Mouse (Mus musculus): Measurements from ENCODE around the gene Bbs10. TPM values are rescaled to one million over a fixed set of nuclear protein-coding genes. Genes with fewer than 3 reads are reported as not detected.

The Bbs10 gene
- polyA plus RNA-seq, 1 experiment, result not detected

DNA sequence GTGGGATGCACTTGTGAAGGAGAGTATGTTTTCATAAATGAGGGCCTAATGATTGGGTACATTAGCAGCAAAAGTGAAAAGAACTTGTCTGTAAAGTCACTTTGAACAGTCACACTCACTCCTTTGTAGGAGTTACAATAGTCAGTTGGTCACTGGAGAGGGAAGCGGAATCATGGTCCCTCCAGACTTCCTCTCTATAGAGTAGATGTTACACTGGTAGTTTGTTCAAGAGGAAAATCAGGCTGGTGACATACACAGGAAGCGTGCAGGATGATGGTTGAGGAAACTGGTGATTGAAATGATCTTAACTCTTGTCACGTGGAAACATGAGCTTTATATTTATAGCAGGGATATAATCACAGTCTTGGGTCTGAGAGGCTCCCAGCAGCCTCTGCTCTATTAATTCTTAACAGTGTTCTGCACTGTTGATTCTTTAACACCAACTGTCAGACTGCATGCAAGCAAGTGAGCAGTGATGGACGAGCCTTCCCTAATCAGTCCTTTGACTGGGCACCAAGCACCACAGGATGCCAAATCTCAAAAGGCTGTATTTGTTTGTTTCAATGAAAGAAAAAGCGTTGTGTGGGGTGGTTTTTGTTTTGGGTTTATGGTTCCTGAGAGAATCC lies 24.9 kb upstream of the Bbs10 start:
- WGBS, result 55% methylated on average over 5 of the region's 5 CpGs
- no peak for TF ChIP-seq POLR2A (IDR thresholded peaks at IDR 0.05; ENCODE audit: insufficient read depth, low read depth, low read length)
- no peak for TF ChIP-seq CTCF (IDR thresholded peaks at IDR 0.05; ENCODE audit: insufficient read depth, low read depth, low read length)
- no peaks in the 10 kb centered on the region for H3K4me1 ChIP-seq (ENCODE audit: control insufficient read depth, insufficient read depth, low read length)
- no peak overlapping the region for H3K27ac ChIP-seq (ENCODE audit: insufficient read depth, low read depth, low read length)
- no peak overlapping the region for H3K4me3 ChIP-seq (ENCODE audit: insufficient read depth, low read depth, low read length)

DNA sequence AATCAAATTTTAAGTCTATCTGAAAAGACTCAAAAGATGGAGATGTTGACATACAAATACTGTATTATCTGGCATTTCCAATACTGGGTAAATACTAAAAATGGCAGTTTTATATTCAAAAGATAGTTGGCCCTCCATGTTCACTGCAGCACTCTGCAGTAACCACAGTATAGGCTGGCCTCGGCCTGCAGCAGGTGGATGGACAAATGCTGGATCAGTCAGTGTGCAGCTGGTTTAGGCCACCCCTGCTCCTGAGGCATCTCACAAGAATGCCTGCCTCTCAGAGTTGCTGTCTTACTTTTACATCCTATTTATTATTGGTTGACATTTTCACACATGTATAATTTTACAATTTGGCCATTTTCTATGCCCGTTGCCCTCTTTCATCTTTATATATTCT lies 22.7 kb upstream of the Bbs10 start:
- TF ChIP-seq POLR2A (IDR thresholded peaks at IDR 0.05; ENCODE audit: insufficient read depth, low read depth, low read length) (no peak), CTCF (IDR thresholded peaks at IDR 0.05; ENCODE audit: insufficient read depth, low read depth, low read length) (no peak)
- Histone ChIP-seq H3K27ac (ENCODE audit: insufficient read depth, low read depth, low read length) (no peak overlapping the region), H3K4me1 (ENCODE audit: control insufficient read depth, insufficient read depth, low read length) (no peaks in the 10 kb centered on the region), H3K4me3 (ENCODE audit: insufficient read depth, low read depth, low read length) (no peak overlapping the region)
- 94% methylated on average over 2 of the region's 2 CpGs for WGBS

DNA sequence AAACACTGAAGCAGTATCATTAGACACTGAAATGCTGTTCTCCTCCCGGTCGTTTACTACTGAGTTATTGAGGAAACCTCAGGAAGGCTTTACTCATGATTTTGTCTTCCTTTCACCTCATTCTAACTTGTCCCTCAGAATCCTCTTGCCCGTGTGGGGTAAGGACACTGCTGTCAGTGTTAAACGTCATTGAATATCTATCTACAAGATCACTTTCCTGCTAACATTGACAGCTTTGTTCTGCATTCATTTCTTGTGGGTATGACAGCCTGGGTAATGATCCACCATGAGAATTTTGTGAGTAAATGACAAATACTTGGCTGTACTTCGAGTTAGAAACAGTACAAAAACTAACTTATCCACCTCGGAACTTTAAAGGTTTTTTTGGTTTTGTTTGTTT lies 848 bp upstream of the Bbs10 start:
- TF ChIP-seq CTCF (IDR thresholded peaks at IDR 0.05; ENCODE audit: insufficient read depth, low read depth, low read length), result no peak
- TF ChIP-seq POLR2A (IDR thresholded peaks at IDR 0.05; ENCODE audit: insufficient read depth, low read depth, low read length), result no peak
- 34% methylated on average over 6 of the region's 6 CpGs for WGBS
- Histone ChIP-seq H3K27ac (ENCODE audit: insufficient read depth, low read depth, low read length) (no peak overlapping the region), H3K4me1 (ENCODE audit: control insufficient read depth, insufficient read depth, low read length) (no peaks in the 10 kb centered on the region), H3K4me3 (ENCODE audit: insufficient read depth, low read depth, low read length) (no peak overlapping the region)

DNA sequence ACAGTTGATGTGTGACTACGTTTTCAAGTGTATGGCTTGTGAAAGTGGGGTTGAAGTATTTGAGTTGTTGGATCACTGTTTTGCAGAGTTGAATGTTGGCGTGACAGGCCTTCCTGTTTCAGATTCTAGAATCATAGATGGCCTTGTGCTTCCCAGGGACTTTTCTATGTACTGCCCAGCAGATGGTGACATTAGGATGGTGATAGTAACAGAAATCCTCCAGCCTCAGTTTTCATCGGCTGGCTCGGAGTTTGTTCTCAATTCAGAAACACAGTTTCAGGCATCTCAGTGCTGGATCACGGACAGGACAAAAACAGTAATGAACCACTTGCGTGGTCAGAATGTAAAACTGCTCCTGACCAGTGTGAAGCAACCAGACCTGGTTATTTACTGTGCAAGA lies 1.1 kb downstream of the Bbs10 start:
- TF ChIP-seq POLR2A (IDR thresholded peaks at IDR 0.05; ENCODE audit: insufficient read depth, low read depth, low read length) (no peak), CTCF (IDR thresholded peaks at IDR 0.05; ENCODE audit: insufficient read depth, low read depth, low read length) (no peak)
- H3K4me1 ChIP-seq (ENCODE audit: control insufficient read depth, insufficient read depth, low read length), result no peaks in the 10 kb centered on the region
- 36% methylated on average over 6 of the region's 6 CpGs for WGBS
- H3K4me3 ChIP-seq (ENCODE audit: insufficient read depth, low read depth, low read length), result no peak overlapping the region
- H3K27ac ChIP-seq (ENCODE audit: insufficient read depth, low read depth, low read length), result no peak overlapping the region

DNA sequence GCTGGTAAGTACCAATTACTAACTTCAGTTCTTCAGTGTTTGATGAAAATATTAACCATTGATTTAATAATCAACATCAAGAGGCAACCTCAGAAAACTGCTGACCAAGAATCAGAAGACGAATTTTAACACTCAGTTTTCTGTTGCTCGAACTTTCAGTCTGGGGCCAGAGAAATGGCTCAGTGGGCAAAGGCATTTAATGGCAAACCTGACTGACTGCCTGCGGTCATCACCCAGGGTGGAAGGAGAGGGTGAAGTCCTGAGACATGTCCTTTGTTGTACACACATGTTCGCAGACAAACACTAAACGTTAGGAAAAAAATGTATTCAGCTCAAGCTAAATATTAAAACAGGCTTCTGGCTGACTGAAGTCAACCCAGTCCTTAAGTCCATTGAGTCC lies 2.6 kb downstream of the Bbs10 start:
- Histone ChIP-seq H3K4me1 (ENCODE audit: control insufficient read depth, insufficient read depth, low read length) (no peaks in the 10 kb centered on the region), H3K27ac (ENCODE audit: insufficient read depth, low read depth, low read length) (no peak overlapping the region), H3K4me3 (ENCODE audit: insufficient read depth, low read depth, low read length) (no peak overlapping the region)
- TF ChIP-seq POLR2A (IDR thresholded peaks at IDR 0.05; ENCODE audit: insufficient read depth, low read depth, low read length) (no peak), CTCF (IDR thresholded peaks at IDR 0.05; ENCODE audit: insufficient read depth, low read depth, low read length) (no peak)
- 96% methylated on average over 5 of the region's 5 CpGs for WGBS

DNA sequence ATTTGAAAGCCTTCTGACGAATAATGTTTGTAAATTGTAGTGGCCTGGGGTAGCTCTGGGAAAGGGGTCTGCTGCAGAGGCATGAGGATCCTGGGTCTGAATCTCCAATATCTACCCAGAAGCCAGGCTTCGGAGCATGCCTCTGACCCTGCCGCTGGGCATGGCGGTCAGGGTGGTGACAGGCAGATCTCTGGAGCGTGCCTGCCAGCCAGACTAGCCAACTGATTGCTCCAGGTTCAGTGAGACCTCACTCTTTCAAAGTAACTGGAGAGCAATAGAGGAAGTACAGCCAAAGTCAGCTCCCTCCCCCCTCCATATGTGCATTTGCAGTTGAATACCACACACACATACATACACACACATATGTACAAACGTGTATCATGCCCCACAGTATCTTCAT lies 4.0 kb downstream of the Bbs10 start:
- WGBS, result 94% methylated on average over 6 of the region's 6 CpGs
- TF ChIP-seq POLR2A (IDR thresholded peaks at IDR 0.05; ENCODE audit: insufficient read depth, low read depth, low read length) (no peak), CTCF (IDR thresholded peaks at IDR 0.05; ENCODE audit: insufficient read depth, low read depth, low read length) (no peak)
- no peaks in the 10 kb centered on the region for H3K4me1 ChIP-seq (ENCODE audit: control insufficient read depth, insufficient read depth, low read length)
- no peak overlapping the region for H3K4me3 ChIP-seq (ENCODE audit: insufficient read depth, low read depth, low read length)
- no peak overlapping the region for H3K27ac ChIP-seq (ENCODE audit: insufficient read depth, low read depth, low read length)

DNA sequence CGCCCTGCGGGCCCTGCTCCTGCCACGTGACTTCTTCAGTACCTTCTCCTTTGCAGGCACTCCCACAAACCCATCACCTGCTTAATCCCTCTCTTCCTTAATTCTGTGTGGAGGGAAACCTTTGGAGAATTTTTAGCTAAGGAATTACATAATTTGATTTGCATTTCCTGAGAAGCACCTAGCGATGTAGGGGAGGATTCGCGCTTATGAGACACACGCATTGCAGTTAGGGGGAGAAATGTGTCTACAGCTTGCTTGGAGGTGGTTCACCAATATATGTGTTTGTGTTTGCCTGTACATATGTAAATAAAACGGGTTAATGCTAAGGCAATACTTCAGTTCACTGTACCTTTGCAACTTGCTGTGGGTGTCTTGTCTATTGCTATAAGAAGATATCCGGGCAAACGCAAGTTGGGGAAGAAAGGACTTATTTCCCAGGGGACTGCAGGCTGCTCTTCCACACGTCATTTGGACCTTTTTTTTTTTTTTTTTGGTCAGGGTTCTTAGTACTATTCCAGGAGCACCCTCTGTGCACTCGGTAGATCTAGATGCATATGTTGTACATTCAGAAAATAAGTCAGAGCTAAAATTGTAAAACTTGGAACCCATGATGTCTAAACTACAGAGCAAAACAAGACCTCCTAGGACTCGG lies 10.5 kb downstream of the Bbs10 start:
- Histone ChIP-seq H3K4me1 (ENCODE audit: control insufficient read depth, insufficient read depth, low read length) (no peaks in the 10 kb centered on the region), H3K27ac (ENCODE audit: insufficient read depth, low read depth, low read length) (no peak overlapping the region), H3K4me3 (ENCODE audit: insufficient read depth, low read depth, low read length) (no peak overlapping the region)
- TF ChIP-seq CTCF (IDR thresholded peaks at IDR 0.05; ENCODE audit: insufficient read depth, low read depth, low read length), result no peak
- no peak for TF ChIP-seq POLR2A (IDR thresholded peaks at IDR 0.05; ENCODE audit: insufficient read depth, low read depth, low read length)
- WGBS, result 90% methylated on average over 13 of the region's 13 CpGs

DNA sequence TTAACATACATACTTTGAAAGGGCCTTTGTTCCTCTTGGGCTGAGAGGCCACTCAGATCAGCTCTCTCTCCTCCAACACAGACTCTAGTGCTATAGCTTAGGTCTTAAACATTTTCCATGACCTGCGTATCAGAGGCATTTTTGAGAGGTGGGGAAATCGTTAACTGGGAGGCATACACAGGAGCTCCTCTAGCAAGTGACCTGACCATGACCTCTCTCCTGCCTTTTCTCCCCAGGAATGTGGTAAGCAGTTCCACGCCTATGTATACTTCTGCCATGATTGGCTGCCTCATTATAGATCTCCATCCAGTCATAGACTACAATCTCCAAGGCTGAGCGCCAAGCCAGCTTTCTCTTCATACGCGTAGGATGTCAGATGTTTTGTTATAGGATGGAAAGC lies 14.8 kb downstream of the Bbs10 start:
- 86% methylated on average over 6 of the region's 6 CpGs for WGBS
- no peak overlapping the region for H3K4me3 ChIP-seq (ENCODE audit: insufficient read depth, low read depth, low read length)
- no peak for TF ChIP-seq POLR2A (IDR thresholded peaks at IDR 0.05; ENCODE audit: insufficient read depth, low read depth, low read length)
- no peak for TF ChIP-seq CTCF (IDR thresholded peaks at IDR 0.05; ENCODE audit: insufficient read depth, low read depth, low read length)
- peaks cover 2% of the 10 kb centered on the region; the same call in 1 of the 2 replicates for H3K4me1 ChIP-seq (ENCODE audit: control insufficient read depth, insufficient read depth, low read length)
- no peak overlapping the region for H3K27ac ChIP-seq (ENCODE audit: insufficient read depth, low read depth, low read length)

DNA sequence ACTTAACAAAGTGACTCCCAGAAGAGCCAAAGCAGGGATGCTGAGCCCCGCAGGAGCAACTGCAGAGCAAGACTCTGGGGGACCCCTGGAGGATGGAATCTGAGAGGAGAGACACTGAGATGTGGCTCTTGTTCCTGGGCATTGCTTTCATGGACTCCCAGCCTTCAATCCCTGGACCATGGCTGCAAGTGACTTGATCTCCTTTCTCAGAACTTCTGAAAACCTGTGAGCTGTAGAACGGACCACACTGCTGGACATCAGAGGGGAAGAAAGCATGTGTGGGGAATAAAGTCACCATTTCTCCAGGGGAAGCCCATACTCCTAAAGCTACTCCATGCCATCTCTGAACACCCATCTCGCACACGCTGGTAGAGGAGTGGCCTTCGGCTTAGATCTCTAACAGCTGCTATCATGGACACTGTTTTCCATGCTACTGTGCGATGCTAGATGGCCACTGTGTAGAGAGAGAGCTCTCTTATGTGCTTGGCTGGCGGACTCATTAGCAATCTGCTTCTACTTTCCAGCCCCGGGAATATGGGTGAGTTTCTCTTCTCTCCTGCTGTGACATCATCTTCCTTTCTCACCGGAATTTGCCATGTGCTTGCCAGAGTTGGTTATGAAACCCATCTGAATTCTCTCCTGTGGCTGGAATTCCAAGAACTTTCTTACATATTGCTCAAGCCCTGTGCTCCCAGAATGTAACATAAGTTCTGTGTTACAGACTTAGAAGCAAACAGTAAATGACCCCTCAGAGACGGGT lies 16.3 kb downstream of the Bbs10 start:
- H3K4me3 ChIP-seq (ENCODE audit: insufficient read depth, low read depth, low read length), result no peak overlapping the region
- 71% methylated on average over 10 of the region's 10 CpGs for WGBS

More for the DNA sequence above, 16.3 kb downstream of the Bbs10 start:
- no peak overlapping the region for H3K27ac ChIP-seq (ENCODE audit: insufficient read depth, low read depth, low read length)
- peaks cover 5% of the 10 kb centered on the region; the same call in 1 of the 2 replicates for H3K4me1 ChIP-seq (ENCODE audit: control insufficient read depth, insufficient read depth, low read length)
- TF ChIP-seq POLR2A (IDR thresholded peaks at IDR 0.05; ENCODE audit: insufficient read depth, low read depth, low read length) (no peak), CTCF (IDR thresholded peaks at IDR 0.05; ENCODE audit: insufficient read depth, low read depth, low read length) (no peak)

Data from olfactory bulb, adult 2 months (tissue).